8 mouse cellular contexts compared by ENCODE assay signal in the genomic region with DNA sequence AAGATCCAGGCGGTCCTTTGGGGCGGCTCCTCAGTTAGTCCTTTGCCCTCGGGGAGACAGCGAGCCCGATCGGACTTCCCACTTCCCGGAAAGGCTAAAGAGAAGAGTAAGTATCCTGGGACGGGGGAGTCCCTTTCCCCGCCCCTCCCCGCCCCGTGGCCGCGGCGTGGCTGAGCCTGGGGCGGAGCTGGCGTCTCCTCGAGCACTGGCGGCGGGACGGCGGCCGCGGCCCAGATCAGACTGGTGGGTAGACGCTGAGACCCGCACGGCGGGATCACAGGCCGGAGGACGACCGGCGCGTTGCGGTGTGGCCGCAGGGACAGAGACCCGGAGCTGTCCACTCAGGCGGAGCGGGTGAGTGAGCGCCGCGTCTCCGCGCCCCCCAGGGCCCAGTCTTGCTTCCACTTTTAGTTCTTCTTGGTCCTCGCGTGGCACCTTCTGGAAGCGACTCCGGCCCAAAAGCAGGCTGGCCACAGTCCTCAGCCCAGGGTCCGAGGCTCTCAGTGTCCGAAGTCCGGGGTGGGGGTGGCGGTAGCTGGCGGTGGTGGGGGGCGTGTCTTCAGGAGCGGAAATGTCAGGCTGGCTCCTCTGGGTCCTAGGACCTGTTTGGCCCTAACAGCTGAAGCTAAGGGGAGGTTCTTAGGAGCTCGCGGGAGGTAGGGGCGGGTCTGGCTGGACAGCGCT. TPM values are rescaled to one million over a fixed set of nuclear protein-coding genes. Genes with fewer than 3 reads are reported as not detected.
DNase-seq lines count a peak whose midpoint lies in the region; ATAC-seq and TF ChIP-seq lines count a peak whose summit lies in the region.

A gene (plus strand): TSS at position 205 of the 684 bp plus-strand sequence.

- 2% methylated on average over 57 of the region's 57 CpGs for whole genome bisulfite sequencing in forebrain, postnatal 0 days
- under 1% methylated on average over 57 of the region's 57 CpGs for WGBS in macrophage (ENCODE audit: missing documents)

- peak within 1 kb of the TSS; percentile 68 for H3K4me3 ChIP-seq in forebrain, postnatal 0 days (ENCODE audit: low read depth, low read length)
- peak within 1 kb of the TSS; percentile 53 for H3K4me3 ChIP-seq in macrophage (ENCODE audit: inconsistent target)

- H3K79me2 ChIP-seq in macrophage (ENCODE audit: inconsistent target) = peaks cover 47% of the 10 kb centered on the region

- H3K9me3 ChIP-seq in forebrain, postnatal 0 days (ENCODE audit: low read length) = no peaks in the 10 kb centered on the region

- H3K27me3 ChIP-seq in forebrain, postnatal 0 days (ENCODE audit: insufficient read depth, low read length) = no peaks in the 10 kb centered on the region

- 0 out of 2 replicates have a peak, but pooled peaks cover 3% of the 10 kb centered on the region for H3K36me3 ChIP-seq in forebrain, postnatal 0 days (ENCODE audit: insufficient read depth)
- peaks cover 18% of the 10 kb centered on the region for H3K36me3 ChIP-seq in macrophage (ENCODE audit: inconsistent target)

- no peak for TF ChIP-seq CTCF in forebrain, postnatal 0 days (IDR thresholded peaks at IDR 0.05; ENCODE audit: low read depth)

- H3K4me2 ChIP-seq in forebrain, postnatal 0 days (ENCODE audit: low read depth) = peak within 1 kb of the TSS; percentile 73

- ATAC-seq in forebrain, postnatal 0 days = peak; percentile 89

- peaks cover 7% of the 10 kb centered on the region for H3K4me1 ChIP-seq in forebrain, postnatal 0 days (ENCODE audit: insufficient read depth)

- peak within 1 kb of the TSS; percentile 36; the same call in 1 of the 2 replicates for H3K27ac ChIP-seq in forebrain, postnatal 0 days (ENCODE audit: low read depth, low read length)
- peak within 1 kb of the TSS; percentile 74 for H3K27ac ChIP-seq in macrophage

- H3K9ac ChIP-seq in forebrain, postnatal 0 days = peak within 1 kb of the TSS; percentile 58

- peak; percentile 88 for DNase-seq in NIH3T3 (ENCODE audit: low read depth)
- peak; percentile 47 for DNase-seq in cerebellum, adult 8-10 months
- peak; percentile 56 for DNase-seq in forebrain, postnatal 0 days
- peak; percentile 80 for DNase-seq in heart, postnatal 4 days
- DNase-seq in layer of hippocampus, postnatal 10 days (ENCODE audit: low spot score in 2 of 2) = peak; percentile 44 to 60
- peak; percentile 48 for DNase-seq in retina, postnatal 7 days (ENCODE audit: low read depth, low spot score)
- peak; percentile 77 to 79 for DNase-seq in urinary bladder, adult 18-20 months (ENCODE audit: low spot score in 2 of 2)

RNA-seq across cellular contexts. Expression of the gene that starts here (rescaled TPM):
- 3.0 and 9.0 TPM in 2 replicates for total RNA-seq in forebrain, postnatal 0 days (2014; rRNA removed)
- 1.6 and 3.0 TPM in 2 replicates for polyA plus RNA-seq in forebrain, postnatal 0 days (2015; fragmentation: Nextera tagmentation; extraction: Ambion mirVana)
- 1 to 10 TPM; 6.3 to 8.1 TPM for total RNA-seq in heart, postnatal 4 days (2021)
- total RNA-seq in layer of hippocampus, postnatal 10 days (2021) = 1 to 10 TPM; 4.5 to 4.6 TPM
- 100 to 1,000 TPM in 22 of 26 experiments, 10 to 100 TPM in 4; 81.4 to 234 (median 122) TPM for total RNA-seq in macrophage (2018; cell fraction: chromatin; rRNA removed)
- 10 to 100 TPM; 24.1 to 64.9 (median 31.5) TPM for total RNA-seq in macrophage (2018; cell fraction: cytosol; rRNA removed)
- 100 to 1,000 TPM in 18 of 26 experiments, 10 to 100 TPM in 8; 66.0 to 229 (median 125) TPM for total RNA-seq in macrophage (2018; cell fraction: nucleus; rRNA removed)
- polyA plus RNA-seq in macrophage (2018) = 16.6 to 27.7 TPM (median 23.8 TPM) in 3 replicates

Comparison
In these comparisons a context has a peak if more than half of its experiments do, and no peak if none do; other contexts are left out.
1. Peak in every context shown above with its lines: DNase-seq, ATAC-seq, H3K4me3 ChIP-seq and H3K27ac ChIP-seq.